Mouse (Mus musculus): ENCODE results near the gene Trex2.

- TF ChIP-seq USF1 (IDR thresholded peaks at IDR 0.05; ENCODE audit: low read depth) (no peak), MAX (IDR thresholded peaks at IDR 0.05; ENCODE audit: low read depth) (no peak), POLR2AphosphoS2 (IDR thresholded peaks at IDR 0.05; ENCODE audit: insufficient read length, low read depth) (peak; percentile 13), POLR2A (IDR thresholded peaks at IDR 0.05; ENCODE audit: insufficient read length, low read depth) (peak; percentile 56), MYOG (IDR thresholded peaks at IDR 0.05; ENCODE audit: control insufficient read depth in 1 of 3, insufficient read depth in 1 of 3, insufficient read length in 2 of 3, low read depth in 2 of 3) (peak in 1 of 3 experiments; percentile 57), MYOD1 (IDR thresholded peaks at IDR 0.05; ENCODE audit: control insufficient read depth in 1 of 3, insufficient read length in 2 of 3, low read depth in 2 of 3) (peak in 2 of 3 experiments; percentile 38 to 65), TCF12 (IDR thresholded peaks at IDR 0.05; ENCODE audit: insufficient read depth, poor library complexity, severe bottlenecking) (no peak), TCF3 (IDR thresholded peaks at IDR 0.05; ENCODE audit: insufficient read length, low read depth) (no peak)
Observed at GRCm38 (mm10) chrX:73484870-73485269, 49.7 kb upstream of the Trex2 start.
